In the genomic region with DNA sequence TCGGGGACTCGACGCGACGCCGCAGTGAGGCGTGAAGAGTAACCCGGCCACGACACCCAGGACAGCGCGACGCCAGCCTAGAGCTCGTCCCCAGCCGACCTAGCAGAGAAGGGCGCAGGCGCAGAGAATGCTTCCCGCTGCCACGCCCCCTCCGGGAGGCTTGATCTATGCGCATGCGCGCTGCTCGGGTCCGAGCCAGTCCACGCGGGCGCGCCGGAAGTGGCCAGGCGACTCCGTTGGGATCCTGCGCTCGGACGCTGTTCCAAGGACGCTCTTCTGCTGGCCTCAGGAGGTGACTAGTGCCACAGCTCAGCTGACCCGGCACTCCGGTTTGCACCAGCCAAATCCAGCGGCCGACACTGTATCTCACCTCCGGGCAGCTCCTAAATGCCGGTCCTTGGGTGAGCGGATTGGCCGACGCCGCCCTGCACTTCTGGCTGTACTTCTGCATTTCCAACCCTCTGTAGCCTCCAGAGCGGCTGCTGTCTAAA, we compare ENCODE assay signal across 8 mouse cellular contexts. TPM values are rescaled to one million over a fixed set of nuclear protein-coding genes. Genes with fewer than 3 reads are reported as not detected.
DNase-seq lines count a peak whose midpoint lies in the region; ATAC-seq and TF ChIP-seq lines count a peak whose summit lies in the region.

A gene (minus strand): TSS at position 148 of the 491 bp plus-strand sequence.

- no peaks in the 10 kb centered on the region for H3K36me3 ChIP-seq in ES-Bruce4 (ENCODE audit: control insufficient read depth, insufficient read depth, low read length, poor library complexity, severe bottlenecking)
- H3K36me3 ChIP-seq in forebrain, embryonic 13.5 days (ENCODE audit: poor library complexity, severe bottlenecking) = no peaks in the 10 kb centered on the region
- H3K36me3 ChIP-seq in liver, postnatal 0 days (replicated peaks; ENCODE audit: insufficient read depth, low read length) = no peaks in the 10 kb centered on the region
- H3K36me3 ChIP-seq in neural tube, embryonic 14.5 days (ENCODE audit: control insufficient read depth, insufficient read depth, low read length) = no peaks in the 10 kb centered on the region

- H3K4me1 ChIP-seq in ES-Bruce4 (ENCODE audit: control insufficient read depth, insufficient read depth, low read length) = no peaks in the 10 kb centered on the region
- peaks cover 10% of the 10 kb centered on the region for H3K4me1 ChIP-seq in forebrain, embryonic 13.5 days
- H3K4me1 ChIP-seq in liver, postnatal 0 days (ENCODE audit: insufficient read depth) = peaks cover 6% of the 10 kb centered on the region; the same call in 1 of the 2 replicates
- H3K4me1 ChIP-seq in neural tube, embryonic 14.5 days (ENCODE audit: control insufficient read depth, insufficient read depth, low read length) = peaks cover 5% of the 10 kb centered on the region; the same call in 1 of the 2 replicates

- H3K4me3 ChIP-seq in ES-Bruce4 (ENCODE audit: low read depth, low read length) = peak within 1 kb of the TSS; percentile 88
- peak within 1 kb of the TSS; percentile 82 for H3K4me3 ChIP-seq in forebrain, embryonic 13.5 days
- peak within 1 kb of the TSS; percentile 79 for H3K4me3 ChIP-seq in liver, postnatal 0 days (ENCODE audit: low read depth, low read length)
- peak within 1 kb of the TSS; percentile 83 for H3K4me3 ChIP-seq in neural tube, embryonic 14.5 days (ENCODE audit: low read depth, low read length)

- no peak within 1 kb of the TSS for H3K27ac ChIP-seq in ES-Bruce4 (ENCODE audit: insufficient read depth, low read length)
- H3K27ac ChIP-seq in forebrain, embryonic 13.5 days = peak within 1 kb of the TSS; percentile 92
- peak within 1 kb of the TSS; percentile 92 for H3K27ac ChIP-seq in liver, postnatal 0 days (ENCODE audit: low read depth)
- peak within 1 kb of the TSS; percentile 93 for H3K27ac ChIP-seq in neural tube, embryonic 14.5 days (ENCODE audit: low read depth, low read length)

- TF ChIP-seq EP300 in ES-Bruce4 (IDR thresholded peaks at IDR 0.05; ENCODE audit: insufficient read depth, low read depth, low read length) = no peak
- no peak for TF ChIP-seq EP300 in liver, postnatal 0 days (IDR thresholded peaks at IDR 0.05; ENCODE audit: low read depth)

- ATAC-seq in cerebellum, adult (ENCODE audit: insufficient number of reproducible peaks, low FRiP score, low TSS enrichment) = peak; percentile 98
- peak; percentile 98 for ATAC-seq in forebrain, embryonic 13.5 days
- ATAC-seq in liver, postnatal 0 days = peak; percentile 94
- peak; percentile 98 for ATAC-seq in neural tube, embryonic 14.5 days (ENCODE audit: low read depth)

- intact Hi-C loops in heart, postnatal 10 days (cut with DNase I) = loop anchor here (1.0 kb wide), 1 partner anchor 50 kb away; no protein-coding TSS in a partner anchor

- under 1% methylated on average over 44 of the region's 46 CpGs for WGBS in forebrain, embryonic 13.5 days
- WGBS in large intestine, adult 2 months = under 1% methylated on average over 46 of the region's 46 CpGs
- 0% methylated on average over 39 of the region's 46 CpGs for WGBS in liver, postnatal 0 days (ENCODE audit: insufficient replicate concordance)
- WGBS in neural tube, embryonic 14.5 days = under 1% methylated on average over 46 of the region's 46 CpGs

- H3K9ac ChIP-seq in ES-Bruce4 (ENCODE audit: low read depth, poor library complexity, severe bottlenecking) = peak within 1 kb of the TSS; percentile 58
- H3K9ac ChIP-seq in forebrain, embryonic 13.5 days = peak within 1 kb of the TSS; percentile 86
- peak within 1 kb of the TSS; percentile 79 for H3K9ac ChIP-seq in liver, postnatal 0 days (replicated peaks)
- peak within 1 kb of the TSS; percentile 91 for H3K9ac ChIP-seq in neural tube, embryonic 14.5 days (replicated peaks; ENCODE audit: low read depth, low read length)

- no peaks in the 10 kb centered on the region for H3K9me3 ChIP-seq in ES-Bruce4 (replicated peaks; ENCODE audit: control insufficient read depth, insufficient read depth, low read length, poor library complexity, severe bottlenecking)
- H3K9me3 ChIP-seq in forebrain, embryonic 13.5 days (replicated peaks) = no peaks in the 10 kb centered on the region
- H3K9me3 ChIP-seq in liver, postnatal 0 days (ENCODE audit: low read length) = no peaks in the 10 kb centered on the region
- H3K9me3 ChIP-seq in neural tube, embryonic 14.5 days (ENCODE audit: control insufficient read depth, low read length) = no peaks in the 10 kb centered on the region

- TF ChIP-seq POLR2A in ES-Bruce4 (IDR thresholded peaks at IDR 0.05; ENCODE audit: insufficient read depth, low read length) = peak; percentile 57

- H3K27me3 ChIP-seq in ES-Bruce4 (ENCODE audit: control insufficient read depth, insufficient read depth, low read length, poor library complexity, severe bottlenecking) = no peaks in the 10 kb centered on the region; the same call in 1 of the 2 replicates
- H3K27me3 ChIP-seq in forebrain, embryonic 13.5 days = no peaks in the 10 kb centered on the region
- no peaks in the 10 kb centered on the region for H3K27me3 ChIP-seq in liver, postnatal 0 days (ENCODE audit: insufficient read depth, low read length)
- no peaks in the 10 kb centered on the region for H3K27me3 ChIP-seq in neural tube, embryonic 14.5 days (ENCODE audit: control insufficient read depth, insufficient read depth, low read length)

- peak within 1 kb of the TSS; percentile 72 for H3K4me2 ChIP-seq in forebrain, embryonic 13.5 days
- peak within 1 kb of the TSS; percentile 99 for H3K4me2 ChIP-seq in liver, postnatal 0 days (ENCODE audit: low read depth, low read length)
- peak within 1 kb of the TSS; percentile 71 for H3K4me2 ChIP-seq in neural tube, embryonic 14.5 days (ENCODE audit: low read depth, low read length)

- peak; percentile 99 for DNase-seq in heart, postnatal 10 days
- DNase-seq in large intestine, adult 2 months (ENCODE audit: low read depth, low spot score) = peak; percentile 81
- DNase-seq in liver, postnatal 0 days = peak; percentile 95
- peak; percentile 99 for DNase-seq in testis, postnatal 10 days (ENCODE audit: low spot score)

- TF ChIP-seq CTCF in ES-Bruce4 (IDR thresholded peaks at IDR 0.05; ENCODE audit: low read depth, low read length) = no peak
- no peak for TF ChIP-seq CTCF in liver, postnatal 0 days (IDR thresholded peaks at IDR 0.05; ENCODE audit: low read depth)

RNA-seq across cellular contexts. Expression of the gene that starts here (rescaled TPM):
- polyA plus RNA-seq in ES-Bruce4 (2011; ENCODE audit: insufficient read depth, insufficient read length, low read depth, missing spikeins) = 15.1 and 18.9 TPM in 2 replicates
- 10.0 TPM in 2 replicates for polyA plus RNA-seq in forebrain, embryonic 13.5 days (2015; fragmentation: Nextera tagmentation; extraction: Ambion mirVana)
- 10 to 100 TPM; 17.5 to 20.2 TPM for total RNA-seq in heart, postnatal 10 days (2021)
- 1.4 and 2.2 TPM in 2 replicates for polyA plus RNA-seq in large intestine, adult 2 months (2012; rRNA removed)
- 1.1 and 1.3 TPM in 2 replicates for polyA plus RNA-seq in liver, postnatal 0 days (2015; fragmentation: Nextera tagmentation; extraction: Ambion mirVana)
- 13.7 and 16.8 TPM in 2 replicates for polyA plus RNA-seq in neural tube, embryonic 14.5 days (2014; fragmentation: Nextera tagmentation; extraction: Ambion mirVana)
